Mouse (Mus musculus) brain, embryonic 14.5 days (tissue): ENCODE measurements around the gene Rsph14.

Experiments
- CTCF ChIP-seq: fragments of 200-500 bp; IDR thresholded peaks from 2 replicates; pipeline ENCODE4 v1.5.1; 2012; ENCODE audit warnings: inconsistent platforms, mild to moderate bottlenecking, moderate library complexity, borderline replicate concordance; ENCODE audit not compliant: insufficient read depth, insufficient read length; ENCODE audit errors: extremely low read depth
- POLR2A ChIP-seq: fragments of 200-500 bp; IDR thresholded peaks from 2 replicates; pipeline ENCODE4 v1.6.1; 2012; ENCODE audit warnings: mild to moderate bottlenecking, inconsistent platforms, borderline replicate concordance; ENCODE audit not compliant: poor library complexity, insufficient read depth, insufficient read length, severe bottlenecking; ENCODE audit errors: extremely low read depth

DNA sequence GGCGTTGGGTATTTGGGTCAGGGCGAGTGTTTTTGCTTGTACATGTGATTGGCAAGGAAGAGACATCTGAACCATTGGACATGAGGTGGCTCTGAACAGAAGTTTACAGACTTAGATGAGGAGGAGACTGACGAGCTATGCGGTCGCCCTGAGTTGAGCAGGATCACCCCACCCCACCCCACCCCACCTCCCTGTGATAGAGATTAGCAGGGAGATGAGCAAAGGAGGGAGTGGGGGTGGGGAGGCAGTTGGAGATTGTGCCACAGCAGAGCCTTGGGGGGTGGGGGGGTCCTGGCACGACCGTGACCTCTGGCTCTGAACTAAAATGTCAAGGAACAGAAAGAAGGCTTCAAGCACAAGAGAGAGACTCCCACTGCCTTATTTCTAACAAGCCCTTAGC, 56.0 kb downstream of the Rsph14 start:
- no peak for TF ChIP-seq POLR2A
- no peak for TF ChIP-seq CTCF
